Mouse (Mus musculus): Measurements from ENCODE around the gene Bcl2l15.

DNA sequence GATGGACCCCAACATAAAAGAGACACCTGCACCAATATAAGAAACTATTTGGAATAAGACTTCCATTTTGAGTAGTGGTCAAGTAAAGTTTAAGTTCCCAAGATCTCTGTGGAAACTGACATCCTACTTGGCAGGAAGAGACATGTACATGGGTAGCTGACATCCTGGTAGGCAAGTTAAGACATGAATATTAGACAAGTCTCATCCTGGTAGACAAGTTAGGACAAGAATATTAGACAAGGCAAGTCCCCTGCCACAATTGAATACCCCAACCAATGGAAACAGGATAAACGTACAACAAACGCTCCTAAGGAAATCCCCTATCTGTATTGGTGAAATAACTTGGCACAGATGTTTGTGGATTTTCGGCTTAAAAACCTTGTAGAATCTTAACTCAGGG, 61.0 kb downstream of the Bcl2l15 start:
- TF ChIP-seq CTCF (IDR thresholded peaks at IDR 0.05; ENCODE audit: extremely low read depth, insufficient read depth, low read length) (no peak), POLR2A (IDR thresholded peaks at IDR 0.05; ENCODE audit: extremely low read depth, insufficient read depth, low read length) (no peak)
